In the genomic region with DNA sequence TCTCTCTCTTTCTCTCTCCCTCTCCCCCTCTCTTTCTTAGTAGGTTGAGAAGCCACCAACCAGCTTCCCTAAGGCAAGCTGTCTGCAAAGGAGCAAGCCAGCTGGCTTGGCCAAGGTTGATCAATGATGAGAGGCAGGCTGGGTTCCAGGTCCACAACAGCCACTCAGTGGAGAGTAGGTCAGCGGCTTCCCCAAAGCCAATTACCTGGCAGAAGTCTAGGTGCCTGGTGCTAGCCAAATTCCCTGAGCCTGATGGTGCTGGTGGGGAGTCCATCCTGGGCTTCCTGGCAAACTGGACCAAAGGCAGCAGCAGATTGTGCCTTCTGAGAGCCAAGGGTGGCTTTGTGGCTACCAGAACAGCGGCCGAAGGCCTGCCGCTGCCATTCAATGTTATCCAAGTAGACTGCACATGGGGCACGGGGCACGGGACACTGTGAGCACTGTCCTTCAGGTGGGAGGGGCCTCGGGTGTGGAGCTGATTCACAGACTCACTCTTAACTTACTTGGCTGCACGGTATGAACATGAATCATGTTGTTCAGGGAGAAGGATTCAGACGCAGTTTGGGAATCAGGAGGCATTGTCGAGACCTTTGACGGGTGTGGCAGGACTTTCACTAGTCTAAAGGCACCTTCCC, we compare ENCODE assay signal across 16 mouse cellular contexts.
A peak's percentile ranks its signal among the peaks of the same experiment; 100 is the strongest.
DNase-seq lines count a peak whose midpoint lies in the region; ATAC-seq and TF ChIP-seq lines count a peak whose summit lies in the region.
"Had no signal": no experiment of that assay in that cellular context is flagged by ENCODE, and none has a peak within 500 bp of the region (broad histone marks: within the 10 kb centered on the region; RNA-seq: fewer than 3 reads in every experiment).

No protein-coding gene starts in this region.

- peak; percentile 17 for DNase-seq in gastrocnemius, adult 2 months
- no peak for DNase-seq in gastrocnemius, adult 18-20 months (ENCODE audit: low spot score)
- DNase-seq in midbrain, postnatal 0 days (ENCODE audit: low spot score), result peak; percentile 75
- no peak for DNase-seq in midbrain, embryonic 10.5 days (ENCODE audit: low spot score)
- peak; percentile 91 to 95 for DNase-seq in cerebellum, adult 18-20 months
- DNase-seq in thymus, postnatal 0 days (ENCODE audit: low spot score), result no peak
- DNase-seq in midbrain, embryonic 14.5 days, result no peak
- DNase-seq: liver, embryonic 13.5 days; lung, postnatal 4 days; thymus, adult 18-20 months had no signal

- no peaks in the 10 kb centered on the region for H3K4me1 ChIP-seq in midbrain, postnatal 0 days (ENCODE audit: insufficient read depth, low read length)
- peaks cover 32% of the 10 kb centered on the region for H3K4me1 ChIP-seq in midbrain, embryonic 10.5 days
- H3K4me1 ChIP-seq in midbrain, embryonic 14.5 days (ENCODE audit: control insufficient read depth, insufficient read depth, low read length), result peaks cover 6% of the 10 kb centered on the region; the same call in 1 of the 2 replicates
- H3K4me1 ChIP-seq: liver, embryonic 13.5 days had no signal

- H3K4me2 ChIP-seq in midbrain, postnatal 0 days (ENCODE audit: low read depth, low read length, poor library complexity, severe bottlenecking), result no peak overlapping the region
- H3K4me2 ChIP-seq in midbrain, embryonic 14.5 days (ENCODE audit: low read length), result no peak overlapping the region
- H3K4me2 ChIP-seq: forebrain, embryonic 12.5 days; liver, embryonic 13.5 days; neural tube, embryonic 13.5 days had no signal

- ATAC-seq in midbrain, postnatal 0 days (ENCODE audit: low FRiP score), result no peak
- no peak for ATAC-seq in midbrain, embryonic 14.5 days (ENCODE audit: low FRiP score, low TSS enrichment)
- ATAC-seq in erythroblast, adult 5-6 weeks (replicated peaks; ENCODE audit: low FRiP score, poor library complexity, severe bottlenecking), result no peak
- ATAC-seq: intestine, postnatal 0 days; midbrain, embryonic 16.5 days had no signal

- no peaks in the 10 kb centered on the region for H3K27me3 ChIP-seq in midbrain, postnatal 0 days (ENCODE audit: insufficient read depth, low read length)
- H3K27me3 ChIP-seq in midbrain, embryonic 10.5 days (ENCODE audit: low read depth, poor library complexity, severe bottlenecking), result no peaks in the 10 kb centered on the region
- H3K27me3 ChIP-seq in midbrain, embryonic 14.5 days (ENCODE audit: control insufficient read depth, insufficient read depth, low read length), result no peaks in the 10 kb centered on the region
- H3K27me3 ChIP-seq: liver, embryonic 13.5 days; neural tube, embryonic 13.5 days had no signal

- H3K4me3 ChIP-seq in gastrocnemius, adult 2 months, result no peak overlapping the region
- H3K4me3 ChIP-seq in midbrain, postnatal 0 days (ENCODE audit: low read depth, low read length), result no peak overlapping the region
- H3K4me3 ChIP-seq in midbrain, embryonic 10.5 days, result no peak overlapping the region
- H3K4me3 ChIP-seq in midbrain, embryonic 14.5 days (replicated peaks; ENCODE audit: low read depth, low read length), result no peak overlapping the region
- H3K4me3 ChIP-seq: forebrain, embryonic 12.5 days; left cerebral cortex, adult 2 months; liver, embryonic 13.5 days; neural tube, embryonic 13.5 days had no signal

- no peak overlapping the region for H3K27ac ChIP-seq in gastrocnemius, adult 2 months
- no peak overlapping the region for H3K27ac ChIP-seq in midbrain, postnatal 0 days (ENCODE audit: low read depth, low read length)
- no peak overlapping the region for H3K27ac ChIP-seq in midbrain, embryonic 10.5 days (replicated peaks)
- no peak overlapping the region for H3K27ac ChIP-seq in midbrain, embryonic 14.5 days (replicated peaks; ENCODE audit: low read depth, low read length)
- H3K27ac ChIP-seq: forebrain, embryonic 12.5 days; left cerebral cortex, adult 2 months; liver, embryonic 13.5 days; neural tube, embryonic 13.5 days had no signal

- WGBS in midbrain, postnatal 0 days, result 89% methylated on average over 11 of the region's 11 CpGs
- WGBS in midbrain, embryonic 10.5 days, result 88% methylated on average over 11 of the region's 11 CpGs
- 92% methylated on average over 11 of the region's 11 CpGs for WGBS in midbrain, embryonic 14.5 days

- no peak overlapping the region for H3K9ac ChIP-seq in midbrain, postnatal 0 days (replicated peaks; ENCODE audit: low read length, poor library complexity, severe bottlenecking)
- H3K9ac ChIP-seq in midbrain, embryonic 14.5 days (replicated peaks; ENCODE audit: low read length), result no peak overlapping the region
- H3K9ac ChIP-seq: forebrain, embryonic 12.5 days; liver, embryonic 13.5 days; neural tube, embryonic 13.5 days had no signal

- intact Hi-C loops in gastrocnemius, adult 2 months (cut with DNase I), result no loop called here

- H3K9me3 ChIP-seq in midbrain, postnatal 0 days (ENCODE audit: low read length), result no peaks in the 10 kb centered on the region
- no peaks in the 10 kb centered on the region for H3K9me3 ChIP-seq in midbrain, embryonic 10.5 days (replicated peaks)
- H3K9me3 ChIP-seq in midbrain, embryonic 14.5 days (ENCODE audit: control insufficient read depth, low read length), result no peaks in the 10 kb centered on the region
- H3K9me3 ChIP-seq: forebrain, embryonic 12.5 days; liver, embryonic 13.5 days; neural tube, embryonic 13.5 days had no signal

- no peaks in the 10 kb centered on the region for H3K36me3 ChIP-seq in midbrain, postnatal 0 days (ENCODE audit: insufficient read depth, low read length)
- H3K36me3 ChIP-seq in midbrain, embryonic 10.5 days, result no peaks in the 10 kb centered on the region
- no peaks in the 10 kb centered on the region for H3K36me3 ChIP-seq in midbrain, embryonic 14.5 days (ENCODE audit: control insufficient read depth, insufficient read depth, low read length)
- H3K36me3 ChIP-seq: forebrain, embryonic 12.5 days; liver, embryonic 13.5 days; neural tube, embryonic 13.5 days had no signal

- no peak for TF ChIP-seq CTCF in gastrocnemius, adult 2 months (IDR thresholded peaks at IDR 0.05)
- no peak for TF ChIP-seq CTCF in midbrain, postnatal 0 days (IDR thresholded peaks at IDR 0.05)

Comparison
In these comparisons a context has a peak if more than half of its experiments do, and no peak if none do; other contexts are left out.
1. DNase-seq: peak in gastrocnemius, adult 2 months (single experiment), midbrain, postnatal 0 days (single experiment) and cerebellum, adult 18-20 months (2 of 2); none in gastrocnemius, adult 18-20 months (single experiment), midbrain, embryonic 10.5 days (single experiment), thymus, postnatal 0 days (single experiment) and midbrain, embryonic 14.5 days (single experiment).